Mouse (Mus musculus): ENCODE measurements around the gene Erc2. TPM values are rescaled to one million over a fixed set of nuclear protein-coding genes. Genes with fewer than 3 reads are reported as not detected.

Gene Erc2
- polyA plus RNA-seq, 1 experiment from 2014 or later: 13.7 TPM

DNA sequence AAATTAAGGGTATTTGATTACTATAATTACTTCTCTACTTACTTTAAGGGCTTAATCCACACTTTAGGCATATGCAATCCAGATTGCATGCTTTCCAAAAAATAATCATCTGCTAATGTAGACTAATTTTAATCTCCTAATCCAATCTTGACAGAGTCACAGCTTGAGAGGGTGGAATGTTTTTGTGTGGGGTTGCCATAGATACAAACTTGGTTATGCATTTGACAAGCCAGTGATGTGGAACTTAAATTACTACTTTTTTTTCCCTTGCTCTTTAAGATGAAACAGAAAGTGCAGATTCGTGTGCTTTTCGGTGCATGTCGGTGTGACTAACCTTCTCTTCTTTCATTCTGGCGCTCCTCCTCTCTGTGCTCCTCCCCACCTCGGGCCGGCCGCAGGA lies 694.6 kb downstream of the Erc2 start:
- peaks cover 24% of the 10 kb centered on the region for H3K4me1 ChIP-seq
- H3K4me2 ChIP-seq: no peak overlapping the region
- no peak for ATAC-seq (ENCODE audit: insufficient number of reproducible peaks, insufficient read depth, low FRiP score, low TSS enrichment, low read depth)
- H3K9me3 ChIP-seq: no peaks in the 10 kb centered on the region
- H3K36me3 ChIP-seq: no peaks in the 10 kb centered on the region
- no peak overlapping the region for H3K9ac ChIP-seq
- no peak overlapping the region for H3K27ac ChIP-seq
- no peaks in the 10 kb centered on the region for H3K27me3 ChIP-seq
- H3K4me3 ChIP-seq: no peak overlapping the region
- WGBS: 51% methylated on average over 7 of the region's 7 CpGs

DNA sequence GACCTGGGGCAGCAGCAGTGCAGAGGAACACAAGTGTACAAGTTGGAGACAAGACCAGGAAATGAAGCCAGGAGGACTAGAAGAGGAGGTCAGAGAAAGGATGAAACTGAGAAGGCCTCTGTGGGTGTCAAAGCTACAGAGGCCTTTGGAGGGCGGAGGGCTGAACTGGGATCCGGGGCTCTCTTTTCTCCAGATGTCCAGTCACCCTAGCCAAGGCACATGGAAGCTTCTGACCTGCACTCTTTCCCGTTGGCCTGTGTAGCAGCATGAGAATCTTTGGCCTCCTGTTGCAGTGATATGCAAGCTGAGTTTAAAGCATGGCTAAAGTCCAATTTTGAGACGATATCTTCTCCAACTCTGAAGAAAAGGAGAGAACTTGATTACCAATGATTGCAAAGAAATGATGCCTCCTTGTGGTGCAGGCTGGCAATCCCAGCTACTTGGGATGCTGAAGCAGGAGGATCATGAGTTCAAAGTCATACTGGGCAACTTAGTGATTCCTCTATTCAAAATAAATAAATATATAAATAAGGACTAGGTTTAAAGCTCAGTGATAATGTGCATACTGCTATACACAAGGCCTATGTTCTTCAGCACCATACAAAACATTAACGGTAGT lies 699.8 kb downstream of the Erc2 start:
- Histone ChIP-seq H3K9me3 (no peaks in the 10 kb centered on the region), H3K36me3 (no peaks in the 10 kb centered on the region), H3K27me3 (no peaks in the 10 kb centered on the region), H3K27ac (no peak overlapping the region), H3K4me3 (no peak overlapping the region), H3K4me2 (no peak overlapping the region), H3K4me1 (peaks cover 21% of the 10 kb centered on the region), H3K9ac (no peak overlapping the region)
- 86% methylated on average over 5 of the region's 5 CpGs for WGBS
- no peak for ATAC-seq (ENCODE audit: insufficient number of reproducible peaks, insufficient read depth, low FRiP score, low TSS enrichment, low read depth)

DNA sequence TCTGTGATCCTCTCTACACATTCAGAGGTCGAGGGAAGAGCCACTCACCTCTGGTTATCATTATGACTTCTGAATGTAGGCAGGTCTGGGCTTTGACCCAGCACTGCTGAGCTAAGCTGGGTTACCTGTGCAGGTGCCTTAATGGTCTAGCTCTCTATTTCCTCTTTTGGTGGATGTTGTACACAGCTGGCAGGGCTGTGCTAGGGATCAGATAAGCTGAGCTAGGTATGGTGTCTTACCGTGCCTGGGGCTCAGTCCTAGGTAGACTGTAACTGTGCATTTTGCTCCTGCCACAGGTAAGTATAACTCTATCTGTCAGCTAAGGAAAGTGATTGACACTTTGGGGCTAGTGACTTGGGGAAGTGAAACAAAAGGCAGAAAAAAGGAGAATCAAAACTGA lies 701.0 kb downstream of the Erc2 start:
- Histone ChIP-seq H3K9me3 (no peaks in the 10 kb centered on the region), H3K36me3 (no peaks in the 10 kb centered on the region), H3K4me3 (no peak overlapping the region), H3K9ac (no peak overlapping the region), H3K27me3 (no peaks in the 10 kb centered on the region; the same call in 1 of the 2 replicates), H3K4me1 (peaks cover 19% of the 10 kb centered on the region), H3K27ac (no peak overlapping the region), H3K4me2 (no peak overlapping the region)
- no peak for ATAC-seq (ENCODE audit: insufficient number of reproducible peaks, insufficient read depth, low FRiP score, low TSS enrichment, low read depth)
- WGBS: 67% methylated on average over 2 of the region's 2 CpGs

DNA sequence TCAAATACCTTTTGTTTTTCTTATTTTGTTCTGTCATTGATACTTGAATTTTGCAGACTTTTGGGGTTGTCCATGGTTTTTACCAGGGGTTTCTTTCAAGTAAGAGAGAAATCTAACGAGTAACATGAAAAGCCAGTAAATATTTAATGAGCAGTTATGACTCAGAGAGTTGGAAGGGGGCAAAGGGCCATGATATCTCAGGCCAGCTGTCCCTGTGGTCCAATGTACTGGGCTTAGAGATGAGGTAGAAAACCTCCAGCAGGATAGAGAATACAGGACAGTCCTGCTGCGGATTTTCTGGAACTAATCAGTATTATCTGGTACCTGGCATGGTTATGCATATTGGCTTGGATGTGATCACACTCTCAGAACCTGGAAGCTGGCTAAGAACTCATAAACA lies 701.5 kb downstream of the Erc2 start:
- H3K27ac ChIP-seq: no peak overlapping the region
- H3K36me3 ChIP-seq: no peaks in the 10 kb centered on the region
- no peak overlapping the region for H3K9ac ChIP-seq
- 69% methylated on average over 2 of the region's 2 CpGs for WGBS
- H3K9me3 ChIP-seq: no peaks in the 10 kb centered on the region
- H3K4me3 ChIP-seq: no peak overlapping the region
- ATAC-seq (ENCODE audit: insufficient number of reproducible peaks, insufficient read depth, low FRiP score, low TSS enrichment, low read depth): no peak
- peaks cover 19% of the 10 kb centered on the region for H3K4me1 ChIP-seq
- H3K27me3 ChIP-seq: no peaks in the 10 kb centered on the region; the same call in 1 of the 2 replicates
- no peak overlapping the region for H3K4me2 ChIP-seq

DNA sequence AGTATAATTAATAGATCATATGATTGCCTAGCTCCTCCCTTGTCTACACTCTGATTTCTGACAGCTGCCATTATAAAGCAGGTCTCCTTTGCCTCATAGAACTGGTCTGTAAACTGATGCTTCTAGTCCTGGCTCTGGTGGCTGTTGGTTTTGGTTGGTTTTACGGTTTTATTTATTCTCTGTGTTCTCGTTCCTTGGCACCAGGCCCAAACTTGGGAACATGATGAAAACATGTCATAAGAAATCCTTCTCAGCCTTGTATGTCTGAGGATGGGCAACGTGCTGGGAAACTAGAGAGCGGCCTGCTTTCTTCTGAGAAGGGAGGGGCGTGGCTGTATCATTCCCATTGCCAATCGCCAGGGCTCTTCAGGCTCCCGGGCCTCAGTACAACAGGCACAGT lies 704.2 kb downstream of the Erc2 start:
- ATAC-seq (ENCODE audit: insufficient number of reproducible peaks, insufficient read depth, low FRiP score, low TSS enrichment, low read depth): no peak
- H3K36me3 ChIP-seq: no peaks in the 10 kb centered on the region
- H3K4me2 ChIP-seq: no peak overlapping the region
- peaks cover 28% of the 10 kb centered on the region for H3K4me1 ChIP-seq
- no peaks in the 10 kb centered on the region; the same call in 1 of the 2 replicates for H3K27me3 ChIP-seq
- H3K9ac ChIP-seq: no peak overlapping the region
- WGBS: 43% methylated on average over 7 of the region's 7 CpGs
- H3K27ac ChIP-seq: no peak overlapping the region
- no peaks in the 10 kb centered on the region for H3K9me3 ChIP-seq
- no peak overlapping the region for H3K4me3 ChIP-seq

DNA sequence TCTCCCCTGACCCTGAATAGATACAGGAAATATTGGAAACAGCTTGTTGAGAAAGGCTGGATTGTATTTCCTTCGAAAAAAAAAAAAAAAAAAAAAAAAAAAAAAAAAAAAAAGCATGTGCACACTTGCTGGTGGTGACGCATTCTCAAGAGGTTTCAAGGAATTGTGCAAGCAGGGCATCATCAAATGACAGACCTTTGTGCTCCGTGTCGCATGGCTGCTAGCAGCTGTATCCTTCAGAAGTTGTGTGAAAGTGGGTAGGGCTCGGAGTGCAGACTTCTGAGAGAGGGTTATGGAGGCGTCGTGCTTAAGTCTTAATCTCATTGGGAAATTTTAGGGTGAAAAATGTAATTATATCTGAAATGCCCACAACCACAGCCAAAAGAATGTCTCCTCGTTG lies 706.3 kb downstream of the Erc2 start:
- Histone ChIP-seq H3K4me1 (peaks cover 48% of the 10 kb centered on the region), H3K36me3 (no peaks in the 10 kb centered on the region), H3K4me3 (no peak overlapping the region), H3K27me3 (no peaks in the 10 kb centered on the region; the same call in 1 of the 2 replicates), H3K9me3 (no peaks in the 10 kb centered on the region), H3K27ac (no peak overlapping the region), H3K9ac (no peak overlapping the region), H3K4me2 (no peak overlapping the region)
- ATAC-seq (ENCODE audit: insufficient number of reproducible peaks, insufficient read depth, low FRiP score, low TSS enrichment, low read depth): no peak
- 27% methylated on average over 8 of the region's 8 CpGs for WGBS

DNA sequence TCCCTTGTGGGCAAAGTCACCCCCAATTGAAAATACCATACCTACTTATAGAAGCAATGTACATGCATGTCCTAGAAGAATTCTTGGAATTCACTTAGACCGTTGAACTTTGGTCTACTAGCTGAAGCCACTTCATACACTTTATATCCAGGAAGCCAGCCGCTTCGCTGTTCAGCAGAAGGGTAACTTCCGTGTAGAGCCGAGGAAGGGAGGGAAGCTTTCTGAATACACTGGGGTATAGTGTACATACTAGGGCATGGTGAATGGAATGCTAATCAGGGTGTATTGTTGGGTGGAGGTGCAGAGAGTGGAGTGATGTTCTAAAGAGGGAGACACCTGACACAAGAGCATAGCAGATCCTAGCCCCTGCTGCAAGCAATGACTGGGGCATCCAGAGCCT lies 708.9 kb downstream of the Erc2 start:
- Histone ChIP-seq H3K9ac (no peak overlapping the region), H3K4me2 (no peak overlapping the region), H3K4me3 (no peak overlapping the region), H3K4me1 (peaks cover 52% of the 10 kb centered on the region), H3K9me3 (no peaks in the 10 kb centered on the region), H3K27me3 (no peaks in the 10 kb centered on the region; the same call in 1 of the 2 replicates), H3K36me3 (no peaks in the 10 kb centered on the region), H3K27ac (no peak overlapping the region)
- no peak for ATAC-seq (ENCODE audit: insufficient number of reproducible peaks, insufficient read depth, low FRiP score, low TSS enrichment, low read depth)
- WGBS: 76% methylated on average over 5 of the region's 5 CpGs

DNA sequence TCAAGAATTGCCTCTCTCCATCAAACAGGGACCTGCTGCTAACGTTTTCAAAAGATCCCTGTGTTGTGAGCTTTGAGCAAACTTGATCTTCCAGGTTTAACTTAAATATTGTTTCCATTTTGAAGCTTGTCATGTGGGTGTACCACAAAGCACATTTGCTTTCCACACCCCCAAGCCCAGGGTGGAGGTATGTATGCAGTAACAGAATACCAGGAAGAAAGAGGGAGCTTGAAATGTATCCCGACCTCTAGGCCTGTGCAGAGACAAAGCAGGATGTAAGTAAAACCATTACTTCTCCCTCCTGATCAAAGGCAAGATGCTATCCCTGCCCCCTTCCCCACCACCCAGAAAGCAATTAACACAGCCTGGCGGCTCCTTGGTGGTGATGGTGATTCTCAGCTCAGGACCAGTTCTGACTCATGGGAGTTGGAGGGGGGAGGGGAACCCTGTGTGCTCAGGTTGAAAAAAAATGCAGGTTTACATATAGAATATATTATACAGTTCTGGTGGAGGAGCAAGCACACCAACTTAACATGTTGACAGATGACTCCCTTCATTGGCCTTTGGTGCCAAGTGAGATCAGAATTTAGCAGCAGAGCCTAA lies 710.2 kb downstream of the Erc2 start:
- Histone ChIP-seq H3K9ac (no peak overlapping the region), H3K36me3 (no peaks in the 10 kb centered on the region), H3K4me2 (no peak overlapping the region), H3K27ac (peak overlapping the region; percentile 74), H3K4me3 (no peak overlapping the region), H3K4me1 (peaks cover 40% of the 10 kb centered on the region), H3K9me3 (no peaks in the 10 kb centered on the region), H3K27me3 (no peaks in the 10 kb centered on the region; the same call in 1 of the 2 replicates)
- 13% methylated on average over 3 of the region's 3 CpGs for WGBS
- no peak for ATAC-seq (ENCODE audit: insufficient number of reproducible peaks, insufficient read depth, low FRiP score, low TSS enrichment, low read depth)

DNA sequence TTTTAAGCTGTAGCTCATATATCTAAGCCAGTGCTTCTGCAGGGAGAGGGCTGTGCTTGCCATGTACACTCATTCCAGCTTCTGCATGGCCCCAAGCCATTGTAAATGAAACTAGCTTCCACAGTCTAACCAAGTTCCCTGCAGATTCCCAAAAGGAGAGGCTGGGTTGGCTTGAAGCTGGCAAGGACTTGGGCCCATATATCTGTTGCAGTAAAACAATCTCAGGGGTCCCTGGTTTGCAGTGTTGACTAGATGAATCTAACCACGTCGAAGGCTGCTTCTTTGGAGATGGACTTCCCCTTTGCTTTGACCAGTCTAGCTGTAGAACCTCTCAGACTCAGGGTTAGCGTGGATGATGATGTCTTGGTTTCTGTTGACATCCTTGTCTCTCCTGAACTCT lies 716.9 kb downstream of the Erc2 start:
- ATAC-seq (ENCODE audit: insufficient number of reproducible peaks, insufficient read depth, low FRiP score, low TSS enrichment, low read depth): no peak
- WGBS: 93% methylated on average over 3 of the region's 3 CpGs
- Histone ChIP-seq H3K27me3 (no peaks in the 10 kb centered on the region), H3K9me3 (no peaks in the 10 kb centered on the region), H3K36me3 (no peaks in the 10 kb centered on the region), H3K4me2 (no peak overlapping the region), H3K27ac (no peak overlapping the region), H3K9ac (no peak overlapping the region), H3K4me1 (peaks cover 9% of the 10 kb centered on the region), H3K4me3 (no peak overlapping the region)

DNA sequence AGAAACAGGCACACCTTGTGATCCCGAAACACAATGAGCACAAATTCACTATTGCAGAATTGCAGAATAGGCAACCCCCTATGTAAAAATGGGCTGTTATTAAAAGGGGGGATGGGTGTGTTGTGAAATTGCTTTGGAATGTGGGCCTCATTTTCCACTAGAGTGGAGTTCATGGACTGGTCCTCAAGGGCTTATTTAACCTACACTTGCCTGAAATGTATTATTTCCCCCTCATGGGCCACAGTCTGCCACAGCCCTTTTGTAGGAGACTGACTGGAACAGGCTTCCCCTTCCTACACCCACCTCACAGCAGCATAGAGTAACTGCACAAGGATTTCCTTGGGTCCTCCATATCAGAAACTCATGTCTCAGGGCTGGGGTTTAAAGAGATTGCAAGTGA lies 726.9 kb downstream of the Erc2 start:
- H3K36me3 ChIP-seq: no peaks in the 10 kb centered on the region
- no peak overlapping the region for H3K4me3 ChIP-seq
- no peak for ATAC-seq (ENCODE audit: insufficient number of reproducible peaks, insufficient read depth, low FRiP score, low TSS enrichment, low read depth)
- no peak overlapping the region for H3K9ac ChIP-seq
- H3K4me2 ChIP-seq: no peak overlapping the region
- peaks cover 7% of the 10 kb centered on the region for H3K4me1 ChIP-seq
- no peaks in the 10 kb centered on the region for H3K9me3 ChIP-seq
- H3K27me3 ChIP-seq: no peaks in the 10 kb centered on the region
- 50% methylated on average over 1 of the region's 1 CpGs for WGBS
- 0 out of 2 replicates have a peak overlapping the region, but pooled peaks have one; percentile 9 for H3K27ac ChIP-seq

DNA sequence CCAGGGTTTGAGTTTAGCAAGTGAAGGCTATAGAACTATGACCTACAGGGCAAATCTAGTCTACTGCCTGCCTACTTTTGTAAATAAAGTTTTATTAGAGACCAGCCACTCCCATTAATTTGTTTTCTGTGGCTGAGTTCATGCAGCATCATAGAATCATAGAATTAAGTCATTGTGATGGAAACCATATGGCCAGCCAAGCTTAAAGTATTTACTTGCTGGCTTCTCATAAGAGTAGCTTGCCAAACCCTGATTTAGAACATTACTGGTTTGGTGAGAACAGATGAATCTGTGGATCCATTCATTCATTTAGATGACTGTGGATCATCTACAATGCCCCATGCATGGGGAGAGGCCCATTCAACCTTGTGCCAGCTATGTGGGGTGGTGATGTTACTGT lies 733.8 kb downstream of the Erc2 start:
- Histone ChIP-seq H3K27ac (no peak overlapping the region), H3K4me2 (no peak overlapping the region), H3K4me1 (0 out of 2 replicates have a peak, but pooled peaks cover 10% of the 10 kb centered on the region), H3K9me3 (no peaks in the 10 kb centered on the region), H3K36me3 (no peaks in the 10 kb centered on the region), H3K9ac (no peak overlapping the region), H3K27me3 (no peaks in the 10 kb centered on the region), H3K4me3 (no peak overlapping the region)
- no peak for ATAC-seq (ENCODE audit: insufficient number of reproducible peaks, insufficient read depth, low FRiP score, low TSS enrichment, low read depth)

DNA sequence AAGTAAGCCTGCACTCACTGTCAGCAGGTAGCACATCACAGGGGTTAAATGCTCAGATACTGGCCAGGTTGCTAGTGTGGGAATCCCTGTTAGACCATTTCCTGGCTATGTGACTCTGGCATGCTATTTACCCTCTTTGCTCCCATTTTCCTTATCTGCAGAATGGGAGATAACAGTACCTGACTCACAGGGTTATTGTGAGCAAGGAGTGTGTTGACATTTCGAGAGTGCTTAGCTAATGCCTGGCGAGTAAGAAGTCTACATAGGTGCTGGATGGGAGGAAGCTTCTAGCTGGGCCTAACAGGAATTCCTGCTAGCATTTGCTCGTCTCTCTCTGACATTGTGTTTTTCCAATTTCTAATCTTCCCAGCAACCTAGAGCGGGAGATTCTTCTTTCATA lies 737.3 kb downstream of the Erc2 start:
- Histone ChIP-seq H3K4me2 (no peak overlapping the region), H3K27ac (no peak overlapping the region), H3K4me1 (peaks cover 24% of the 10 kb centered on the region; the same call in 1 of the 2 replicates), H3K27me3 (no peaks in the 10 kb centered on the region), H3K4me3 (no peak overlapping the region), H3K9ac (no peak overlapping the region), H3K36me3 (no peaks in the 10 kb centered on the region), H3K9me3 (no peaks in the 10 kb centered on the region)
- ATAC-seq (ENCODE audit: insufficient number of reproducible peaks, insufficient read depth, low FRiP score, low TSS enrichment, low read depth): no peak
- 73% methylated on average over 4 of the region's 4 CpGs for WGBS

All from embryonic facial prominence, embryonic 13.5 days (tissue).